Mouse (Mus musculus) intestine, embryonic 14.5 days (tissue): ENCODE data around the gene Rangap1. TPM values are rescaled to one million over a fixed set of nuclear protein-coding genes. Genes with fewer than 3 reads are reported as not detected.
"Not testable (repeated sequence)": the region's sequence is repeated elsewhere in the genome, so short reads cannot be mapped to it uniquely, and the experiment has no call there.

Experiments used
- ATAC-seq: fragments of 200-750 bp; cut with Nextera tagmentation; replicated peaks from 2 replicates; pipeline ENCODE4 v1.8.0; 2017; ENCODE audit warnings: low read depth, moderate number of reproducible peaks, moderate TSS enrichment, moderate library complexity; ENCODE audit not compliant: low FRiP score, low TSS enrichment
- DNase-seq: peaks from one replicate; pipeline ENCODE4 v3.0.0-alpha.2; 2018; ENCODE audit warnings: low spot score
- H3K27ac ChIP-seq: fragments of 300-500 bp; sonication (generic); 2 replicates; pipeline ENCODE4 v1.5.1; 2014; ENCODE audit warnings: low read depth, mild to moderate bottlenecking, control low read depth
- H3K27me3 ChIP-seq: fragments of 300-500 bp; sonication (generic); replicated peaks from 2 replicates; pipeline ENCODE4 v1.6.1; 2014; ENCODE audit warnings: low read length, control low read depth; ENCODE audit not compliant: control insufficient read depth, insufficient read depth
- H3K36me3 ChIP-seq: fragments of 300-500 bp; sonication (generic); 2 replicates; pipeline ENCODE4 v1.6.1; 2014; ENCODE audit warnings: low read length, control low read depth; ENCODE audit not compliant: control insufficient read depth, insufficient read depth
- H3K4me1 ChIP-seq: fragments of 300-500 bp; sonication (generic); replicated peaks from 2 replicates; pipeline ENCODE4 v1.6.1; 2014; ENCODE audit warnings: low read length, control low read depth, mixed read lengths; ENCODE audit not compliant: control insufficient read depth, insufficient read depth
- H3K4me2 ChIP-seq: fragments of 300-500 bp; sonication (generic); 2 replicates; pipeline ENCODE4 v1.6.1; 2014; ENCODE audit warnings: low read length
- H3K4me3 ChIP-seq: fragments of 300-500 bp; sonication (generic); 2 replicates; pipeline ENCODE4 v1.5.1; 2014; ENCODE audit warnings: low read depth, low read length, control low read depth, mixed read lengths
- H3K9ac ChIP-seq: fragments of 300-500 bp; sonication (generic); 2 replicates; pipeline ENCODE4 v1.6.1; 2014; ENCODE audit warnings: mild to moderate bottlenecking, low read length
- H3K9me3 ChIP-seq: fragments of 300-500 bp; sonication (generic); 2 replicates; pipeline ENCODE4 v1.6.1; 2016; ENCODE audit warnings: low read length, control low read depth; ENCODE audit not compliant: control insufficient read depth
- WGBS: fragments of 180-500 bp; shearing (Covaris S2); extraction: QIAGEN DNeasy Blood & Tissue Kit; methylation state at CpG from one replicate; pipeline ENCODE4 v1.1.7; 2014; 5-methylcytosine and 5-hydroxymethylcytosine counted together
- polyA plus RNA-seq: library from polyadenylated mRNA; unstranded; fragments of >200 nt; fragmentation: Nextera tagmentation; extraction: Ambion mirVana; gene quantifications from 2 replicates; pipeline ENCODE4 v1.2.1, GENCODE M21; 2014

Rangap1 gene
- polyA plus RNA-seq, 1 experiment from 2014 or later, result 106 TPM

- ATAC-seq (no peak), DNase-seq (no peak)
- Histone ChIP-seq H3K27me3 (no peaks in the 10 kb centered on the region), H3K9ac (no peak overlapping the region), H3K9me3 (no peaks in the 10 kb centered on the region), H3K4me2 (no peak overlapping the region), H3K4me3 (no peak overlapping the region), H3K36me3 (peaks cover 90% of the 10 kb centered on the region), H3K27ac (no peak overlapping the region), H3K4me1 (no peaks in the 10 kb centered on the region)
- WGBS, result 77% methylated on average over 4 of the region's 4 CpGs
Observed at GRCm38 (mm10) chr15:81710801-81711200, 34.5 kb downstream of the Rangap1 start.

GRCm38 (mm10) chr15:81709686-81710085 lies 35.6 kb downstream of the Rangap1 start:
- no peak for DNase-seq
- Histone ChIP-seq H3K4me2 (no peak overlapping the region), H3K4me1 (no peaks in the 10 kb centered on the region), H3K9me3 (no peaks in the 10 kb centered on the region), H3K9ac (no peak overlapping the region), H3K27me3 (no peaks in the 10 kb centered on the region), H3K4me3 (no peak overlapping the region), H3K36me3 (peaks cover 91% of the 10 kb centered on the region), H3K27ac (no peak overlapping the region)
- WGBS, result 100% methylated on average over 1 of the region's 1 CpGs
- no peak for ATAC-seq

GRCm38 (mm10) chr15:81708991-81709390 lies 36.3 kb downstream of the Rangap1 start:
- no peaks in the 10 kb centered on the region for H3K4me1 ChIP-seq
- DNase-seq, result no peak
- H3K4me2 ChIP-seq, result no peak overlapping the region
- H3K27me3 ChIP-seq, result no peaks in the 10 kb centered on the region
- H3K36me3 ChIP-seq, result peaks cover 96% of the 10 kb centered on the region
- H3K9me3 ChIP-seq, result no peaks in the 10 kb centered on the region
- H3K4me3 ChIP-seq, result no peak overlapping the region
- 92% methylated on average over 11 of the region's 11 CpGs for WGBS
- no peak overlapping the region for H3K9ac ChIP-seq
- no peak for ATAC-seq
- H3K27ac ChIP-seq, result no peak overlapping the region

DNA sequence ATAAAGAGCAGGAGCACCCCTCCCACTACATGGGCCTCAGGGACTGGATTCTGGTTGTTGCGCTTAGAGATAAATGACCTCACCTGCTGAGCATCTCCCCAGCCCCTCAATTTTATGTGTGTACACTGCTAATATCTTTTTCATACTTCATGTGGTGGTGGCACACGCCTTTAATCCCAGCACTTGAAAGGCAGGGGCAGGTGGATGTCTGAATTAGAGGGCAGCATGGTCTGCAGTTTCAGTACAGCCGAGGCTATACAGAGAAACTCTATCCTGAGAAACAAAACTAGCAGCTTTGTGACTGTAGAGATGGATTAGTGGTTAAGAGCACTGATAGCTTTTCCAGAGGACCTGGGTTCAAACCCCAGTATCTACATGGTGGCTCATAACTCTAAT lies 42.2 kb downstream of the Rangap1 start:
- Histone ChIP-seq H3K27ac (no peak overlapping the region), H3K4me3 (no peak overlapping the region), H3K27me3 (no peaks in the 10 kb centered on the region), H3K4me1 (no peaks in the 10 kb centered on the region), H3K9ac (no peak overlapping the region), H3K9me3 (no peaks in the 10 kb centered on the region), H3K4me2 (no peak overlapping the region), H3K36me3 (peaks cover 51% of the 10 kb centered on the region)
- DNase-seq, result no peak
- ATAC-seq, result no peak
- WGBS, result 75% methylated on average over 3 of the region's 3 CpGs

DNA sequence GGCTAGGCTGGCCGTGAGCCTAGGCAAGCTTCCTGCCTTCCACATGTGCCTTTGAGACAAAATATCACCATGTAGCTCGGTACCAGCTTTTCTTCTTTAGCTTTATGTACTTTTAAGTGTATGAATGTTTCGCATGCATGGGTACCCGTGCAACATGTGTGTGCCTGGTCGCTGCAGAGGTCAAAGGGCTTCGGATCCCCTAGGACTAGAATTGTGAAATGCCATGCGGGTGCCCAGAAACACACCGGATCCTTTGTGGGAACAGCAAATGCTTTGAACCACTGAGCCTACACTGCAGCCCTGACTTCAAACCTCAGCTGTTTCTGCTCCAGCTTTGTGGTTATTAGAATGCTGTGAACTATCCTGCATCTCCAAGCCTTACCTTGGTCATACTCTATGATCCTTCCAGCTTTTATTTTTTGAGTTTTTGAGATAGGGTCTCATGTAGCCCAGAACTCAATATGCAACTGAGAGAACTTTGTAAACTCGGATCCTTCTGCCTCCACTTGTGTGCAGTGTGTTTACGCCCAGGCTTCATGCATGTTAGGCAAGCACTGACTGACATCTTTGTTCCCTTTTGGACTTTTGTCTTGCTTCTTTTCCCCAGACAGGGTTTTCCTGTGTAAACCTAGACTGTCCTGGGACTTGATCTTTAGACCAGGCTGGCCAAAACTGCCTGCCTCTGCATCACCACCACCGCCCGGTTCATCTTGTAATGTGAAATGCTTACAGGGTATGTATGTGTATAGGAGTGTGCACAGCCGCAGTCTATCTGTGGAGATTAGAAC lies 42.8 kb downstream of the Rangap1 start:
- Histone ChIP-seq H3K4me2 (no peak overlapping the region), H3K4me1 (no peaks in the 10 kb centered on the region), H3K9ac (no peak overlapping the region), H3K27me3 (no peaks in the 10 kb centered on the region), H3K4me3 (no peak overlapping the region), H3K36me3 (peaks cover 45% of the 10 kb centered on the region), H3K9me3 (no peaks in the 10 kb centered on the region), H3K27ac (no peak overlapping the region)
- 87% methylated on average over 13 of the region's 13 CpGs for WGBS
- no peak for ATAC-seq
- no peak for DNase-seq

- WGBS, result 85% methylated on average over 4 of the region's 4 CpGs
Observed at GRCm38 (mm10) chr15:81701350-81701749, 44.0 kb downstream of the Rangap1 start.

DNA sequence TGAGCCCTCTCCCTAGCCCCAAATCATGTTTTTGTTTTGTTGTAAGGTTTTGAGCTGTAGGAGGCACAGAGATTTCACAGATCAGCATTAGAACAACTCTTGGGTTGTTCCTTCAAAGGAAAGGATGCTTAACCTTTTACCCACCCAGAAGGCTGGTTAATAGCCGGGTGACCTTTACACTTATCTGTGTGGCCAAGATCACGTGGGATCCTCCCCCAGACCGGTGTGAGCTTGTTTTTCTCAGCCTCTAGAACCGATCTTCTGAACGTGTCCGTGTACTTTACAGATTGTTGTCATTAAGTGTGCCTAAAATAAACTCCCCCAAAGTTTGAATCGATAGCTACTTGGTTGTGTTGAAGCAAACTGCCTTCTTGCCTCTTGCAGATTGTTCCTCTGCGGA lies 44.7 kb downstream of the Rangap1 start:
- H3K4me2 ChIP-seq, result no peak overlapping the region
- DNase-seq (no peak), ATAC-seq (no peak)
- H3K9me3 ChIP-seq, result no peaks in the 10 kb centered on the region
- no peaks in the 10 kb centered on the region for H3K4me1 ChIP-seq
- H3K27me3 ChIP-seq, result no peaks in the 10 kb centered on the region
- peaks cover 29% of the 10 kb centered on the region for H3K36me3 ChIP-seq
- H3K4me3 ChIP-seq, result no peak overlapping the region
- WGBS, result 59% methylated on average over 8 of the region's 8 CpGs
- no peak overlapping the region for H3K9ac ChIP-seq
- H3K27ac ChIP-seq, result no peak overlapping the region

More at GRCm38 (mm10) chr15:81701350-81701749, 44.0 kb downstream of the Rangap1 start:
- not testable (repeated sequence) for H3K4me2 ChIP-seq, H3K27me3 ChIP-seq, DNase-seq, ATAC-seq, H3K4me1 ChIP-seq, H3K4me3 ChIP-seq, H3K9ac ChIP-seq, H3K9me3 ChIP-seq, H3K27ac ChIP-seq
- H3K36me3 ChIP-seq, result peaks cover 36% of the 10 kb centered on the region

DNA sequence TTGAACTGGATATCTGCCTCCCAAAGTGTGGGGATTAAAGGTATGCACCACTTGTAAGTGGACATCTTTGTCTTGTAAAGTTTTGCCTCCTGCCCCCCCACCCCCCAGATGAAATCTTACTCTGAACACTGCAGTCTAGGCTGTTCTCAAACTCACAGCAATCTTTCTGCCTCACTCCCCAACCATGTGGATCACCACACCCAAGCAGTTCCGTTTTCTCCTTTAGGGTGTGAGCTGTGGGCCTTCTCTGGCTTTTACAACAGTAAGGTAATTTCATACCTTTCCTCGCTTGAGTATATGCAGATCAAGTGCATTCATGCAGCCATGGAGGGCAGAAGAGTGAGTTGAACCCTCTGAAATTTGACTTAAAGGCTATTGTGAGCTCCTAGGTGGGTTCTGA lies 45.2 kb downstream of the Rangap1 start:
- Histone ChIP-seq H3K27ac (no peak overlapping the region), H3K9me3 (no peaks in the 10 kb centered on the region), H3K4me3 (no peak overlapping the region), H3K36me3 (peaks cover 24% of the 10 kb centered on the region), H3K9ac (no peak overlapping the region), H3K4me2 (no peak overlapping the region), H3K27me3 (peaks cover 3% of the 10 kb centered on the region; the same call in 1 of the 2 replicates), H3K4me1 (no peaks in the 10 kb centered on the region)
- no peak for ATAC-seq
- DNase-seq, result no peak
- WGBS, result 62% methylated on average over 2 of the region's 2 CpGs

DNA sequence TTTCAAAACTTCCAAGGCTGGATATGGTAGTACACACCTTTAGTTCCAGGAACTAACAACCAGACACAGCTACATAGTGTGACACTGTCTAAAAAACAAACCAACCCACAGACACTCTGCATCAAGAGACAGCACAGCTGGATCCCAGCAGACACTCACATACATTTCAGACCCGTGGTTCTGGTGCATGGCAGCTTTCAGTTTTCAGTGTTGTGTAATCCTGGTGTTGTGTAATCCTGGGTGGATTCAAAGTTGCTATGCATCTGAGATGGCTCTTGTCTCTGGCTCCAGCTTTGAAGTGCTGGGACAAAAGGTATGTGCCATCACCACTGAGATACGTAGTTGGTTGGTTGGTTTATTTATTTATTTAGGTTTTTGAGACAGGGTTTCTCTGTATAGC lies 46.8 kb downstream of the Rangap1 start:
- ATAC-seq, result no peak
- Histone ChIP-seq H3K4me2 (no peak overlapping the region), H3K27me3 (peaks cover 18% of the 10 kb centered on the region), H3K4me3 (no peak overlapping the region), H3K9ac (no peak overlapping the region), H3K27ac (no peak overlapping the region), H3K36me3 (peaks cover 8% of the 10 kb centered on the region; the same call in 1 of the 2 replicates), H3K9me3 (no peaks in the 10 kb centered on the region), H3K4me1 (0 out of 2 replicates have a peak, but pooled peaks cover 1% of the 10 kb centered on the region)
- DNase-seq, result no peak
- 73% methylated on average over 2 of the region's 2 CpGs for WGBS
